ENCODE assay signal across 8 mouse cellular contexts in genomic region chr7:38167724-38168141, GRCm38 (mm10). TPM values are rescaled to one million over a fixed set of nuclear protein-coding genes. Genes with fewer than 3 reads are reported as not detected.
A peak's percentile ranks its signal among the peaks of the same experiment; 100 is the strongest.
DNase-seq lines count a peak whose midpoint lies in the region; ATAC-seq lines count a peak whose summit lies in the region.

No protein-coding gene starts in this region.

- no peaks in the 10 kb centered on the region for H3K36me3 ChIP-seq in hindbrain, embryonic 11.5 days (ENCODE audit: control insufficient read depth, insufficient read depth, low read length)
- no peaks in the 10 kb centered on the region for H3K36me3 ChIP-seq in hindbrain, embryonic 12.5 days
- H3K36me3 ChIP-seq in hindbrain, embryonic 14.5 days (replicated peaks; ENCODE audit: control insufficient read depth, insufficient read depth), result no peaks in the 10 kb centered on the region
- H3K36me3 ChIP-seq in stomach, embryonic 16.5 days (ENCODE audit: control insufficient read depth, insufficient read depth, low read length), result no peaks in the 10 kb centered on the region

- WGBS in hindbrain, embryonic 11.5 days, result 16% methylated on average over 11 of the region's 11 CpGs
- WGBS in hindbrain, embryonic 12.5 days, result 18% methylated on average over 11 of the region's 11 CpGs
- 16% methylated on average over 11 of the region's 11 CpGs for WGBS in hindbrain, embryonic 14.5 days
- WGBS in stomach, embryonic 16.5 days, result 14% methylated on average over 11 of the region's 11 CpGs

- no peaks in the 10 kb centered on the region for H3K27me3 ChIP-seq in hindbrain, embryonic 11.5 days (ENCODE audit: control insufficient read depth, insufficient read depth, low read length)
- no peaks in the 10 kb centered on the region for H3K27me3 ChIP-seq in hindbrain, embryonic 12.5 days
- no peaks in the 10 kb centered on the region for H3K27me3 ChIP-seq in hindbrain, embryonic 14.5 days (ENCODE audit: control insufficient read depth, insufficient read depth, low read length)
- H3K27me3 ChIP-seq in stomach, embryonic 16.5 days (ENCODE audit: control insufficient read depth, insufficient read depth, low read length), result no peaks in the 10 kb centered on the region

- no peak for ATAC-seq in hindbrain, embryonic 11.5 days (ENCODE audit: low FRiP score)
- ATAC-seq in hindbrain, embryonic 12.5 days (ENCODE audit: low FRiP score), result no peak
- no peak for ATAC-seq in hindbrain, embryonic 14.5 days (ENCODE audit: low FRiP score)
- no peak; the same call in 1 of the 2 replicates for ATAC-seq in stomach, embryonic 16.5 days (ENCODE audit: insufficient read depth, low FRiP score)

- no peak overlapping the region for H3K27ac ChIP-seq in hindbrain, embryonic 11.5 days (ENCODE audit: low read depth, low read length)
- H3K27ac ChIP-seq in hindbrain, embryonic 12.5 days, result no peak overlapping the region
- H3K27ac ChIP-seq in hindbrain, embryonic 14.5 days, result no peak overlapping the region
- H3K27ac ChIP-seq in stomach, embryonic 16.5 days (ENCODE audit: low read length), result no peak overlapping the region

- H3K9ac ChIP-seq in hindbrain, embryonic 11.5 days (ENCODE audit: low read depth, low read length), result no peak overlapping the region
- H3K9ac ChIP-seq in hindbrain, embryonic 12.5 days, result no peak overlapping the region
- H3K9ac ChIP-seq in hindbrain, embryonic 14.5 days, result no peak overlapping the region
- no peak overlapping the region for H3K9ac ChIP-seq in stomach, embryonic 16.5 days (ENCODE audit: low read length)

- intact Hi-C loops in left cerebral cortex, postnatal 25 days (cut with DNase I), result loop anchor here (2.0 kb wide), 3 partner anchors 27 to 107 kb away; no protein-coding TSS in a partner anchor

- H3K4me1 ChIP-seq in hindbrain, embryonic 11.5 days (replicated peaks; ENCODE audit: control insufficient read depth, insufficient read depth, low read length), result no peaks in the 10 kb centered on the region
- H3K4me1 ChIP-seq in hindbrain, embryonic 12.5 days, result peaks cover 7% of the 10 kb centered on the region; the same call in 1 of the 2 replicates
- no peaks in the 10 kb centered on the region for H3K4me1 ChIP-seq in hindbrain, embryonic 14.5 days (replicated peaks; ENCODE audit: control insufficient read depth, insufficient read depth, low read length)
- H3K4me1 ChIP-seq in stomach, embryonic 16.5 days (ENCODE audit: control insufficient read depth, insufficient read depth, low read length), result peaks cover 6% of the 10 kb centered on the region; the same call in 1 of the 2 replicates

- no peak overlapping the region for H3K4me2 ChIP-seq in hindbrain, embryonic 11.5 days (replicated peaks; ENCODE audit: low read depth, low read length)
- no peak overlapping the region for H3K4me2 ChIP-seq in hindbrain, embryonic 12.5 days (replicated peaks)
- no peak overlapping the region; the same call in 1 of the 2 replicates for H3K4me2 ChIP-seq in hindbrain, embryonic 14.5 days (replicated peaks)
- peak overlapping the region; percentile 54 for H3K4me2 ChIP-seq in stomach, embryonic 16.5 days (ENCODE audit: low read depth, low read length)

- no peaks in the 10 kb centered on the region for H3K9me3 ChIP-seq in hindbrain, embryonic 11.5 days (ENCODE audit: control insufficient read depth, low read length)
- no peaks in the 10 kb centered on the region for H3K9me3 ChIP-seq in hindbrain, embryonic 12.5 days (replicated peaks)
- no peaks in the 10 kb centered on the region for H3K9me3 ChIP-seq in hindbrain, embryonic 14.5 days (ENCODE audit: control insufficient read depth, low read length)
- H3K9me3 ChIP-seq in stomach, embryonic 16.5 days (replicated peaks; ENCODE audit: control insufficient read depth, low read length), result no peaks in the 10 kb centered on the region

- peak; percentile 77 for DNase-seq in hindbrain, embryonic 11.5 days (ENCODE audit: low spot score)
- peak; percentile 63 for DNase-seq in adrenal gland, postnatal 10 days
- DNase-seq in fibroblast of lung, adult 2 months (ENCODE audit: low read depth), result peak; percentile 29
- DNase-seq in hindbrain, embryonic 14.5 days (ENCODE audit: low spot score), result peak; percentile 84
- DNase-seq in left cerebral cortex, postnatal 25 days (ENCODE audit: low spot score in 2 of 2), result peak; percentile 74 to 93
- DNase-seq in mesoderm, embryonic 11.5 days (ENCODE audit: low read depth, low spot score), result peak; percentile 80

- no peak overlapping the region for H3K4me3 ChIP-seq in hindbrain, embryonic 11.5 days (ENCODE audit: low read depth, low read length)
- H3K4me3 ChIP-seq in hindbrain, embryonic 12.5 days, result no peak overlapping the region
- H3K4me3 ChIP-seq in hindbrain, embryonic 14.5 days (replicated peaks; ENCODE audit: low read length), result no peak overlapping the region
- peak overlapping the region; percentile 23; the same call in 1 of the 2 replicates for H3K4me3 ChIP-seq in stomach, embryonic 16.5 days (replicated peaks; ENCODE audit: low read length)

RNA-seq across cellular contexts. Expression of gene 1600014C10Rik, which starts 15.3 kb away (rescaled TPM):
- 14.7 and 18.5 TPM in 2 replicates for polyA plus RNA-seq in hindbrain, embryonic 11.5 days (2014; fragmentation: Nextera tagmentation; extraction: Ambion mirVana)
- polyA plus RNA-seq in hindbrain, embryonic 12.5 days (2016; fragmentation: Nextera tagmentation; extraction: Ambion mirVana), result 21.4 and 22.3 TPM in 2 replicates
- total RNA-seq in adrenal gland, postnatal 10 days (2021), result 10 to 100 TPM; 45.5 to 58.0 TPM
- polyA plus RNA-seq in hindbrain, embryonic 14.5 days (2014; fragmentation: Nextera tagmentation; extraction: Ambion mirVana), result 29.2 and 33.9 TPM in 2 replicates
- 10 to 100 TPM; 21.5 to 22.6 TPM for total RNA-seq in left cerebral cortex, postnatal 25 days (2021)
- 15.9 and 17.0 TPM in 2 replicates for polyA plus RNA-seq in stomach, embryonic 16.5 days (2015; fragmentation: Nextera tagmentation; extraction: Ambion mirVana)

Comparison
In these comparisons a context has a peak if more than half of its experiments do, and no peak if none do; other contexts are left out.
1. DNase-seq: peak in every context shown above with its lines; median percentile 84 in hindbrain, embryonic 14.5 days; 84 in left cerebral cortex, postnatal 25 days; 80 in mesoderm, embryonic 11.5 days; 77 in hindbrain, embryonic 11.5 days; 63 in adrenal gland, postnatal 10 days; 29 in fibroblast of lung, adult 2 months.